Mouse (Mus musculus) liver, embryonic 14.5 days (tissue): ENCODE measurements at regions not wholly inside any gene's neighbourhood (a gene's known extent, or its start where the extent isn't known, plus 50 kb on each side); places are given as distances from the start of the nearest gene placed in this dataset.

Experiments
- CTCF ChIP-seq: IDR thresholded peaks from 2 replicates; pipeline ENCODE4 v1.5.1; 2016; ENCODE audit warnings: antibody characterized with exemption, low read depth, control low read depth
- EP300 ChIP-seq: IDR thresholded peaks from 2 replicates; pipeline ENCODE4 v1.6.1; 2016; ENCODE audit warnings: antibody characterized with exemption, low read depth

DNA sequence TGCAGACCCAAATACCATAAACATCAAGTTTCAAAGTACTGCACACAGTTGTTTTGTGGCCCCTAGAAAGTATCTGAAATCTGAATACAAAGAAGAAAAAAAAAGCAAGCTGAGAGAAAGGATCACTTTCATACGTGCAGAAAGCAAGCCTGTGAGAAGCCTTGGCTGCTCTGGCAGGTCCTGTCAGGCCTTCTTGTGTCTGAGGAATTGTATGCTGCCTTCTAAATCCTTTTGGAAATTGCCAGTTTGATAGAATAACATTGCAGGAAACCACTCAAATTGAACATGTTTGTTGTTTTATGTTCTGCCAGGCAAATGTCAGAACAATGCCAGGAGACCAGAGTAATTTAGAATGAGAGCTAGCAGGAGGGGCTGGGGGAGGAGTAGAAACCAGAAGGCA lies 198.0 kb downstream of the Spry2 start:
- TF ChIP-seq CTCF (no peak), EP300 (no peak)
